Mouse (Mus musculus) lung, embryonic 16.5 days (tissue): ENCODE measurements around the gene Hist2h3c1. TPM values are rescaled to one million over a fixed set of nuclear protein-coding genes. Genes with fewer than 3 reads are reported as not detected.
A peak's percentile ranks its signal among the peaks of the same experiment; 100 is the strongest.
"Not testable (repeated sequence)": the region's sequence is repeated elsewhere in the genome, so short reads cannot be mapped to it uniquely, and the experiment has no call there.

Source experiments
- ATAC-seq: fragments of 200-750 bp; cut with Nextera tagmentation; 2 replicates; pipeline ENCODE4 v1.8.0; 2017; ENCODE audit warnings: low read depth, mild to moderate bottlenecking, moderate library complexity
- H3K27ac ChIP-seq: fragments of 300-500 bp; sonication (generic); 2 replicates; pipeline ENCODE4 v1.5.1; 2014; ENCODE audit warnings: mild to moderate bottlenecking, control low read depth, low read length
- H3K27me3 ChIP-seq: fragments of 300-500 bp; sonication (generic); 2 replicates; pipeline ENCODE4 v1.6.1; 2014; ENCODE audit warnings: low read depth, low read length, mixed read lengths; ENCODE audit not compliant: control insufficient read depth, insufficient read depth
- H3K36me3 ChIP-seq: fragments of 300-500 bp; sonication (generic); 2 replicates; pipeline ENCODE4 v1.6.1; 2014; ENCODE audit warnings: low read length; ENCODE audit not compliant: control insufficient read depth, insufficient read depth
- H3K4me1 ChIP-seq: fragments of 300-500 bp; sonication (generic); replicated peaks from 2 replicates; pipeline ENCODE4 v1.6.1; 2014; ENCODE audit warnings: low read length, mixed read lengths; ENCODE audit not compliant: control insufficient read depth, insufficient read depth
- H3K4me2 ChIP-seq: fragments of 300-500 bp; sonication (generic); 2 replicates; pipeline ENCODE4 v1.6.1; 2014; ENCODE audit warnings: low read depth, low read length, control low read depth
- H3K4me3 ChIP-seq: fragments of 300-500 bp; sonication (generic); 2 replicates; pipeline ENCODE4 v1.5.1; 2014; ENCODE audit warnings: mild to moderate bottlenecking, low read length, control low read depth
- H3K9ac ChIP-seq: fragments of 300-500 bp; sonication (generic); 2 replicates; pipeline ENCODE4 v1.6.1; 2014; ENCODE audit warnings: low read length, control low read depth
- H3K9me3 ChIP-seq: fragments of 300-500 bp; sonication (generic); 2 replicates; pipeline ENCODE4 v1.6.1; 2016; ENCODE audit warnings: low read length; ENCODE audit not compliant: control insufficient read depth
- WGBS: fragments of 180-500 bp; shearing (Covaris S2); extraction: QIAGEN DNeasy Blood & Tissue Kit; methylation state at CpG from one replicate; pipeline ENCODE4 v1.1.7; 2014; 5-methylcytosine and 5-hydroxymethylcytosine counted together
- polyA plus RNA-seq: library from polyadenylated mRNA; unstranded; fragments of >200 nt; fragmentation: Nextera tagmentation; extraction: Ambion mirVana; gene quantifications from 2 replicates; pipeline ENCODE4 v1.2.1, GENCODE M21; 2015

The Hist2h3c1 gene
- polyA plus RNA-seq: 1.0 and 2.3 TPM in 2 replicates

- peaks cover 19% of the 10 kb centered on the region for H3K4me1 ChIP-seq
- H3K9ac ChIP-seq: peak within 1 kb of the TSS; percentile 68
- H3K4me2 ChIP-seq: peak within 1 kb of the TSS; percentile 46
- H3K27ac ChIP-seq: peak within 1 kb of the TSS; percentile 68; the same call in 1 of the 2 replicates
- H3K9me3 ChIP-seq, H3K36me3 ChIP-seq, H3K27me3 ChIP-seq: not testable (repeated sequence)
- ATAC-seq: peak; percentile 92
- WGBS: no CpG with 5 or more reads among the region's 47 CpGs
- peak within 1 kb of the TSS; percentile 53 for H3K4me3 ChIP-seq
These were observed at the start of gene Hist2h3c1 for GRCm38 (mm10) chr3:96246427-96246856. Hist2h3c1 (plus strand) TSS chr3:96246685.

- WGBS: under 1% methylated on average over 50 of the region's 50 CpGs
- peak overlapping the region; percentile 91 for H3K9ac ChIP-seq
- peak; percentile 95 for ATAC-seq
- H3K9me3 ChIP-seq: no peaks in the 10 kb centered on the region
- peak overlapping the region; percentile 86 for H3K4me3 ChIP-seq
- peak overlapping the region; percentile 97 for H3K4me2 ChIP-seq
- H3K4me1 ChIP-seq: peaks cover 13% of the 10 kb centered on the region; the same call in 1 of the 2 replicates
- H3K27me3 ChIP-seq: no peaks in the 10 kb centered on the region
- no peaks in the 10 kb centered on the region for H3K36me3 ChIP-seq
- peak overlapping the region; percentile 96 for H3K27ac ChIP-seq
These were observed 49.2 kb upstream of the Hist2h3c1 start for GRCm38 (mm10) chr3:96197129-96197749.

GRCm38 (mm10) chr3:96198181-96198580, 48.3 kb upstream of the Hist2h3c1 start:
- H3K9ac ChIP-seq: peak overlapping the region; percentile 60
- peaks cover 13% of the 10 kb centered on the region; the same call in 1 of the 2 replicates for H3K4me1 ChIP-seq
- WGBS: 7% methylated on average over 6 of the region's 6 CpGs
- H3K27me3 ChIP-seq: no peaks in the 10 kb centered on the region
- peak overlapping the region; percentile 50 for H3K27ac ChIP-seq
- no peaks in the 10 kb centered on the region for H3K36me3 ChIP-seq
- no peaks in the 10 kb centered on the region for H3K9me3 ChIP-seq
- peak overlapping the region; percentile 86 for H3K4me3 ChIP-seq
- peak; percentile 27; the same call in 1 of the 2 replicates for ATAC-seq
- H3K4me2 ChIP-seq: peak overlapping the region; percentile 97

GRCm38 (mm10) chr3:96198601-96199251, 47.8 kb upstream of the Hist2h3c1 start:
- H3K4me3 ChIP-seq, ATAC-seq, H3K27ac ChIP-seq, H3K9me3 ChIP-seq, H3K27me3 ChIP-seq, H3K36me3 ChIP-seq, H3K9ac ChIP-seq: not testable (repeated sequence)
- Histone ChIP-seq H3K4me2 (peak overlapping the region; percentile 97; the same call in 1 of the 2 replicates), H3K4me1 (peaks cover 13% of the 10 kb centered on the region; the same call in 1 of the 2 replicates)
- WGBS: 23% methylated on average over 6 of the region's 8 CpGs

GRCm38 (mm10) chr3:96199731-96200130, 46.8 kb upstream of the Hist2h3c1 start:
- 30% methylated on average over 2 of the region's 2 CpGs for WGBS

GRCm38 (mm10) chr3:96207819-96208218, 38.7 kb upstream of the Hist2h3c1 start:
- Histone ChIP-seq H3K9me3 (no peaks in the 10 kb centered on the region), H3K27me3 (no peaks in the 10 kb centered on the region), H3K4me2 (no peak overlapping the region), H3K4me1 (no peaks in the 10 kb centered on the region), H3K9ac (no peak overlapping the region), H3K4me3 (no peak overlapping the region), H3K36me3 (no peaks in the 10 kb centered on the region), H3K27ac (no peak overlapping the region)
- no peak for ATAC-seq
- 73% methylated on average over 3 of the region's 3 CpGs for WGBS

More at GRCm38 (mm10) chr3:96199731-96200130, 46.8 kb upstream of the Hist2h3c1 start:
- Histone ChIP-seq H3K27me3 (no peaks in the 10 kb centered on the region), H3K9me3 (no peaks in the 10 kb centered on the region), H3K4me1 (peaks cover 13% of the 10 kb centered on the region; the same call in 1 of the 2 replicates), H3K27ac (no peak overlapping the region), H3K4me2 (no peak overlapping the region), H3K9ac (no peak overlapping the region), H3K36me3 (no peaks in the 10 kb centered on the region), H3K4me3 (no peak overlapping the region)
- no peak for ATAC-seq

GRCm38 (mm10) chr3:96209242-96209641, 37.2 kb upstream of the Hist2h3c1 start:
- no peak for ATAC-seq
- no peaks in the 10 kb centered on the region for H3K9me3 ChIP-seq
- no peaks in the 10 kb centered on the region for H3K36me3 ChIP-seq
- WGBS: 20% methylated on average over 15 of the region's 15 CpGs
- H3K27me3 ChIP-seq: no peaks in the 10 kb centered on the region
- no peak overlapping the region for H3K9ac ChIP-seq
- H3K4me3 ChIP-seq: no peak overlapping the region
- no peak overlapping the region for H3K27ac ChIP-seq
- no peaks in the 10 kb centered on the region for H3K4me1 ChIP-seq
- no peak overlapping the region for H3K4me2 ChIP-seq

GRCm38 (mm10) chr3:96219191-96219641, 27.3 kb upstream of the Hist2h3c1 start:
- WGBS: 0% methylated on average over 12 of the region's 12 CpGs
- H3K9me3 ChIP-seq: no peaks in the 10 kb centered on the region
- peak overlapping the region; percentile 62 for H3K9ac ChIP-seq
- peaks cover 20% of the 10 kb centered on the region for H3K4me1 ChIP-seq
- H3K27me3 ChIP-seq: no peaks in the 10 kb centered on the region
- H3K4me3 ChIP-seq: peak overlapping the region; percentile 74
- peak overlapping the region; percentile 78 for H3K4me2 ChIP-seq
- H3K27ac ChIP-seq: peak overlapping the region; percentile 99
- no peaks in the 10 kb centered on the region for H3K36me3 ChIP-seq
- ATAC-seq: peak; percentile 21; the same call in 1 of the 2 replicates

GRCm38 (mm10) chr3:96219661-96220130, 26.8 kb upstream of the Hist2h3c1 start, which contains the start of the genes Bola1 and Hist2h2ab:
Bola1 (minus strand) TSS chr3:96219709.
Hist2h2ab (plus strand) TSS chr3:96219865.
- peak; percentile 82 for ATAC-seq
- Histone ChIP-seq H3K9ac (peak within 1 kb of the TSS; percentile 87), H3K4me3 (peak within 1 kb of the TSS; percentile 74), H3K36me3 (no peaks in the 10 kb centered on the region), H3K4me2 (peak within 1 kb of the TSS; percentile 78), H3K9me3 (no peaks in the 10 kb centered on the region), H3K4me1 (peaks cover 20% of the 10 kb centered on the region), H3K27me3 (no peaks in the 10 kb centered on the region), H3K27ac (peak within 1 kb of the TSS; percentile 99)
- WGBS: under 1% methylated on average over 37 of the region's 37 CpGs
